Mouse (Mus musculus) gonadal fat pad, adult 2 months (tissue): Measurements from ENCODE around the gene Tomt. TPM values are rescaled to one million over a fixed set of nuclear protein-coding genes. Genes with fewer than 3 reads are reported as not detected.

Source experiments
- DNase-seq: peaks from one replicate; pipeline ENCODE4 v3.0.0-alpha.2; 2012; ENCODE audit warnings: low read depth
- polyA plus RNA-seq: library from polyadenylated mRNA; depleted of rRNA; stranded (reverse); fragments of >200 nt; gene quantifications from 2 replicates; pipeline ENCODE4 v1.2.3, GENCODE M21; 2012; rRNA removed

Gene Tomt
- polyA plus RNA-seq, 1 experiment = 2.0 TPM

DNA sequence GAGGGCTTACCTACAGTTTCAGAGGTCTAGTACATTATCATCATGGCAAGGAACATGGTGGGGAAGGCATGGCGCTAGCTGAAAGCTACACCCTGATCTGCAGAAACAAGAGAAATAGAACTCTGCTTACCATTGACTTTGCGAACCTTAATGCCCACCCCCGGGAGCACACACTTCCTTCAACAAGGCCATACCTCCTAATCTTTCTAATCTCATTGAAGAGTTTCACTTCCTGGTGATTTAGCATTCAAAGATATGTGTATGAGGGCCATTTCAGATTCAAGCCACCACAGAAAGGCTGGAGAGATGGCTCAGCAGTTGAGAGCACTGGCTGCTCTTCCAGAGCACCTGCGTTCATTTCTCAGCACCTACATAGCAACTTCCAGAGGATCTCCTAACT is 49.1 kb downstream of the Tomt start, which contains the start of gene Folr2:
Folr2 (minus strand) TSS at position 101 of the 400 bp plus-strand sequence.
- DNase-seq = no peak

DNA sequence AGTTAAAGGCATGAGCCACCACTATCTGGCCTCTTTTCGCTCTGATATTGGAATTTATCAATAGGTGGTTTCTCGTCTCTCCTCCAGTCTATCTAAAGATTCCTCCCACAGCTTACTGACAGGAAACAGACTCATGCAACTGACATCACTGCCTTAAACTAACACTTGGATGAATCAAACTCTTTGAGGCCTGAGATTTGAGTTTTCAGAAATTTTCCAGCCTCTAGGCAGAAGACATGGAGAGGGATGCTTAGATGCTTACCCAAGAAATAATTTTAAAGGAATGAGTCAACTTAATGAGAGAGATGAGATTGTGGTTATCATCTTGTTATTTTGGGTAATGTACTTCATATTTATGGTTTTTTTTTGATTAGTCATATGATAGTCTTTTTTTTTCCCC is 52.3 kb downstream of the Tomt start:
- no peak for DNase-seq

DNA sequence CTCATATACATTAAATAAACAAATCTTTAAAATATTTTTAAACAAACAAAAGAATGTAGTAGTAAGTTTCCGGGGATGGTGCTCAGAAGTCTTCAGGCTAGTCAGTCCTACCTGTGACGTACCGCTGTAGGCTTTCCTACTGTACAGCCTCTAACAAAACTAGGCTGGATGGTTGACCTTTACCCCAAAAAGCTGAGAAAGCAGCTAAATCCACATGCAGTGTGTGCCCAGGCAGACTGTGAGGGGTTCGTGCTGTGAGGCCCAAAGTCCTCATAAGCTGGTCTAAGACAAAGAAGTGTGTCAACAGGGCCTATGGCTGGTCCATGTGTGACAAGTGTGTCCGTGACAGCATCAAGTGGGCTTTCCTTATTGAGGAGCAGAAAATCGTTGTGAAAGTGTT is 53.3 kb downstream of the Tomt start:
- DNase-seq = no peak

- no peak for DNase-seq
Observed at GRCm38 (mm10) chr7:101851689-101852088, 54.5 kb downstream of the Tomt start.

Other genes starting within 250 kb of the Tomt start
- 43.0 and 61.1 TPM in 2 replicates for gene Clpb, start 242.7 kb downstream of the Tomt start, polyA plus RNA-seq
- gene Phox2a, start 88.0 kb downstream of the Tomt start, polyA plus RNA-seq = 0.11 TPM in 1 of 2 replicates, not detected in the other
- 70.0 and 73.6 TPM in 2 replicates for gene Inppl1, start 68.1 kb downstream of the Tomt start, polyA plus RNA-seq
- gene Folr2, start 49.2 kb downstream of the Tomt start, polyA plus RNA-seq = 54.9 and 84.6 TPM in 2 replicates
- 34.0 and 53.7 TPM in 2 replicates for gene Anapc15, start 42.6 kb downstream of the Tomt start, polyA plus RNA-seq
- gene Folr1, start 35.6 kb downstream of the Tomt start, polyA plus RNA-seq = 48.0 and 81.3 TPM in 2 replicates
- 318 and 389 TPM in 2 replicates for gene Lamtor1, start 455 bp downstream of the Tomt start, polyA plus RNA-seq
- gene Lrrc51, start 27.5 kb upstream of the Tomt start, polyA plus RNA-seq = 53.1 and 61.5 TPM in 2 replicates
- gene Numa1, start 27.8 kb upstream of the Tomt start, polyA plus RNA-seq = 71.4 and 81.8 TPM in 2 replicates
- 13.5 and 19.7 TPM in 2 replicates for gene Il18bp, start 112.3 kb upstream of the Tomt start, polyA plus RNA-seq
- 59.9 and 61.7 TPM in 2 replicates for gene Rnf121, start 159.1 kb upstream of the Tomt start, polyA plus RNA-seq
- gene Xndc1, start 159.2 kb upstream of the Tomt start, polyA plus RNA-seq = 14.4 and 17.2 TPM in 2 replicates
- 2.7 and 3.0 TPM in 2 replicates for gene Xntrpc, start 159.4 kb upstream of the Tomt start, polyA plus RNA-seq
- not detected in 2 replicates for gene Trpc2, start 176.8 kb upstream of the Tomt start, polyA plus RNA-seq
- 0.43 TPM in 1 of 2 replicates, not detected in the other for gene Art1, start 195.4 kb upstream of the Tomt start, polyA plus RNA-seq
- gene Art5, start 203.1 kb upstream of the Tomt start, polyA plus RNA-seq = 0.15 and 0.66 TPM in 2 replicates
- gene Chrna10, start 210.5 kb upstream of the Tomt start, polyA plus RNA-seq = 0.05 and 0.08 TPM in 2 replicates